Mouse (Mus musculus): ENCODE measurements around the gene Gm19684. TPM values are rescaled to one million over a fixed set of nuclear protein-coding genes. Genes with fewer than 3 reads are reported as not detected.
"Not testable (repeated sequence)": the region's sequence is repeated elsewhere in the genome, so short reads cannot be mapped to it uniquely, and the experiment has no call there.

The Gm19684 gene
- not detected in 2 replicates for total RNA-seq (2015; ENCODE audit: low replicate concordance)
- not detected in 2 replicates for total RNA-seq (2017; ENCODE audit: low replicate concordance)

GRCm38 (mm10) chr17:36121352-36122020 is at the start of gene Gm19684:
Gene Gm19684, plus strand, starts transcription at chr17:36121678.
- peak; percentile 92 for ATAC-seq (replicated peaks; ENCODE audit: low FRiP score, poor library complexity, severe bottlenecking)

- ATAC-seq (replicated peaks; ENCODE audit: low FRiP score, poor library complexity, severe bottlenecking), result not testable (repeated sequence)
Measured at GRCm38 (mm10) chr17:36081901-36082300, 39.6 kb upstream of the Gm19684 start.

- not testable (repeated sequence) for ATAC-seq (replicated peaks; ENCODE audit: low FRiP score, poor library complexity, severe bottlenecking)
Measured at GRCm38 (mm10) chr17:36082519-36083232, 38.8 kb upstream of the Gm19684 start.

GRCm38 (mm10) chr17:36083266-36083869 is 38.1 kb upstream of the Gm19684 start:
- peak; percentile 67 for ATAC-seq (replicated peaks; ENCODE audit: low FRiP score, poor library complexity, severe bottlenecking)

GRCm38 (mm10) chr17:36083870-36084451 is 37.5 kb upstream of the Gm19684 start:
- no peak; the same call in 1 of the 2 replicates for ATAC-seq (replicated peaks; ENCODE audit: low FRiP score, poor library complexity, severe bottlenecking)

- not testable (repeated sequence) for ATAC-seq (replicated peaks; ENCODE audit: low FRiP score, poor library complexity, severe bottlenecking)
Measured at GRCm38 (mm10) chr17:36085976-36086375, 35.5 kb upstream of the Gm19684 start.

GRCm38 (mm10) chr17:36091933-36092332 is 29.5 kb upstream of the Gm19684 start:
- ATAC-seq (replicated peaks; ENCODE audit: low FRiP score, poor library complexity, severe bottlenecking), result not testable (repeated sequence)

GRCm38 (mm10) chr17:36092520-36092919 is 29.0 kb upstream of the Gm19684 start:
- not testable (repeated sequence) for ATAC-seq (replicated peaks; ENCODE audit: low FRiP score, poor library complexity, severe bottlenecking)

- no peak for ATAC-seq (replicated peaks; ENCODE audit: low FRiP score, poor library complexity, severe bottlenecking)
Measured at GRCm38 (mm10) chr17:36093936-36094335, 27.5 kb upstream of the Gm19684 start.

- ATAC-seq (replicated peaks; ENCODE audit: low FRiP score, poor library complexity, severe bottlenecking), result not testable (repeated sequence)
Measured at GRCm38 (mm10) chr17:36099603-36100002, 21.9 kb upstream of the Gm19684 start.

GRCm38 (mm10) chr17:36102091-36102490 is 19.4 kb upstream of the Gm19684 start:
- not testable (repeated sequence) for ATAC-seq (replicated peaks; ENCODE audit: low FRiP score, poor library complexity, severe bottlenecking)

- ATAC-seq (replicated peaks; ENCODE audit: low FRiP score, poor library complexity, severe bottlenecking), result not testable (repeated sequence)
Measured at GRCm38 (mm10) chr17:36110129-36110528, 11.3 kb upstream of the Gm19684 start.

GRCm38 (mm10) chr17:36110641-36111509 is 10.6 kb upstream of the Gm19684 start:
- ATAC-seq (replicated peaks; ENCODE audit: low FRiP score, poor library complexity, severe bottlenecking), result peak; percentile 94

GRCm38 (mm10) chr17:36111510-36111868 is 10.0 kb upstream of the Gm19684 start:
- not testable (repeated sequence) for ATAC-seq (replicated peaks; ENCODE audit: low FRiP score, poor library complexity, severe bottlenecking)

- peak; percentile 70 for ATAC-seq (replicated peaks; ENCODE audit: low FRiP score, poor library complexity, severe bottlenecking)
Measured at GRCm38 (mm10) chr17:36113979-36114593, 7.4 kb upstream of the Gm19684 start.

GRCm38 (mm10) chr17:36116545-36116944 is 4.9 kb upstream of the Gm19684 start:
- ATAC-seq (replicated peaks; ENCODE audit: low FRiP score, poor library complexity, severe bottlenecking), result not testable (repeated sequence)

GRCm38 (mm10) chr17:36120839-36121238 is 639 bp upstream of the Gm19684 start:
- peak; percentile 46 for ATAC-seq (replicated peaks; ENCODE audit: low FRiP score, poor library complexity, severe bottlenecking)

- not testable (repeated sequence) for ATAC-seq (replicated peaks; ENCODE audit: low FRiP score, poor library complexity, severe bottlenecking)
Measured at GRCm38 (mm10) chr17:36124111-36124510, 2.6 kb downstream of the Gm19684 start.

- not testable (repeated sequence) for ATAC-seq (replicated peaks; ENCODE audit: low FRiP score, poor library complexity, severe bottlenecking)
Measured at GRCm38 (mm10) chr17:36128525-36128924, 7.0 kb downstream of the Gm19684 start.
